Comparison of ENCODE assay signal across 8 mouse cellular contexts in genomic region chr5:19907381-19907982, GRCm38 (mm10).
DNase-seq lines count a peak whose midpoint lies in the region; ATAC-seq and TF ChIP-seq lines count a peak whose summit lies in the region.

No protein-coding gene starts in this region.

- no peaks in the 10 kb centered on the region for H3K9me3 ChIP-seq in kidney, postnatal 0 days (replicated peaks; ENCODE audit: low read length)
- no peaks in the 10 kb centered on the region for H3K9me3 ChIP-seq in embryonic facial prominence, embryonic 11.5 days (replicated peaks; ENCODE audit: control insufficient read depth, low read length)
- H3K9me3 ChIP-seq in intestine, embryonic 14.5 days (ENCODE audit: control insufficient read depth, low read length) = no peaks in the 10 kb centered on the region
- H3K9me3 ChIP-seq in neural tube, embryonic 11.5 days (ENCODE audit: control insufficient read depth, low read length) = no peaks in the 10 kb centered on the region

- peak overlapping the region; percentile 21; the same call in 1 of the 2 replicates for H3K4me3 ChIP-seq in kidney, postnatal 0 days (replicated peaks; ENCODE audit: low read depth, low read length)
- peak overlapping the region; percentile 41 for H3K4me3 ChIP-seq in embryonic facial prominence, embryonic 11.5 days (ENCODE audit: low read depth, low read length)
- H3K4me3 ChIP-seq in intestine, embryonic 14.5 days (ENCODE audit: low read depth, low read length) = peak overlapping the region; percentile 29
- peak overlapping the region; percentile 44 for H3K4me3 ChIP-seq in neural tube, embryonic 11.5 days (ENCODE audit: low read depth, low read length)

- H3K4me1 ChIP-seq in kidney, postnatal 0 days (replicated peaks; ENCODE audit: insufficient read depth, low read length) = peaks cover 8% of the 10 kb centered on the region; the same call in 1 of the 2 replicates
- H3K4me1 ChIP-seq in embryonic facial prominence, embryonic 11.5 days (ENCODE audit: control insufficient read depth, insufficient read depth, low read length) = no peaks in the 10 kb centered on the region
- 0 out of 2 replicates have a peak, but pooled peaks cover 2% of the 10 kb centered on the region for H3K4me1 ChIP-seq in intestine, embryonic 14.5 days (replicated peaks; ENCODE audit: control insufficient read depth, insufficient read depth, low read length)
- no peaks in the 10 kb centered on the region for H3K4me1 ChIP-seq in neural tube, embryonic 11.5 days (ENCODE audit: control insufficient read depth, insufficient read depth, low read length)

- no peak for ATAC-seq in kidney, postnatal 0 days (replicated peaks; ENCODE audit: low FRiP score, low read depth)
- ATAC-seq in embryonic facial prominence, embryonic 11.5 days (replicated peaks; ENCODE audit: insufficient number of reproducible peaks, low FRiP score, low TSS enrichment, low read depth) = no peak
- ATAC-seq in intestine, embryonic 14.5 days (replicated peaks; ENCODE audit: low FRiP score, low TSS enrichment, low read depth) = no peak
- peak; percentile 58 for ATAC-seq in neural tube, embryonic 11.5 days (ENCODE audit: insufficient read depth, low FRiP score, low TSS enrichment)
- ATAC-seq in activated CD4-positive, CD25-positive, alpha-beta regulatory T cell, adult 4 months = no peak

- no peaks in the 10 kb centered on the region for H3K27me3 ChIP-seq in kidney, postnatal 0 days (ENCODE audit: insufficient read depth, low read length)
- H3K27me3 ChIP-seq in embryonic facial prominence, embryonic 11.5 days (ENCODE audit: control insufficient read depth, insufficient read depth, low read length) = no peaks in the 10 kb centered on the region
- H3K27me3 ChIP-seq in intestine, embryonic 14.5 days (replicated peaks; ENCODE audit: control insufficient read depth, insufficient read depth, low read length) = peaks cover 23% of the 10 kb centered on the region
- no peaks in the 10 kb centered on the region for H3K27me3 ChIP-seq in neural tube, embryonic 11.5 days (ENCODE audit: control insufficient read depth, insufficient read depth, low read length)

- intact Hi-C loops in gastrocnemius, postnatal 14 days (cut with DNase I; ENCODE audit: low total_unique reads) = no loop called here

- peak overlapping the region; percentile 57 for H3K4me2 ChIP-seq in kidney, postnatal 0 days (ENCODE audit: low read length)
- peak overlapping the region; percentile 72 for H3K4me2 ChIP-seq in embryonic facial prominence, embryonic 11.5 days (ENCODE audit: low read depth, low read length)
- H3K4me2 ChIP-seq in intestine, embryonic 14.5 days (ENCODE audit: low read length) = peak overlapping the region; percentile 59
- peak overlapping the region; percentile 54 for H3K4me2 ChIP-seq in neural tube, embryonic 11.5 days (ENCODE audit: low read depth)

- H3K36me3 ChIP-seq in kidney, postnatal 0 days (ENCODE audit: insufficient read depth, low read length) = no peaks in the 10 kb centered on the region
- H3K36me3 ChIP-seq in embryonic facial prominence, embryonic 11.5 days (replicated peaks; ENCODE audit: control insufficient read depth, insufficient read depth, low read depth, low read length) = no peaks in the 10 kb centered on the region
- no peaks in the 10 kb centered on the region for H3K36me3 ChIP-seq in intestine, embryonic 14.5 days (ENCODE audit: control insufficient read depth, insufficient read depth, low read length)
- H3K36me3 ChIP-seq in neural tube, embryonic 11.5 days (ENCODE audit: control insufficient read depth, insufficient read depth, low read length) = no peaks in the 10 kb centered on the region

- DNase-seq in kidney, postnatal 0 days (ENCODE audit: low spot score) = no peak
- DNase-seq in kidney, adult 8-10 months = no peak
- peak; percentile 33 for DNase-seq in embryonic facial prominence, embryonic 11.5 days (ENCODE audit: low spot score)
- DNase-seq in intestine, embryonic 14.5 days (ENCODE audit: low spot score) = no peak
- peak; percentile 24 for DNase-seq in neural tube, embryonic 11.5 days (ENCODE audit: low spot score)
- DNase-seq in thymus, postnatal 0 days (ENCODE audit: low spot score) = no peak
- no peak for DNase-seq in gastrocnemius, postnatal 14 days

- H3K27ac ChIP-seq in kidney, postnatal 0 days = no peak overlapping the region
- no peak overlapping the region for H3K27ac ChIP-seq in embryonic facial prominence, embryonic 11.5 days (replicated peaks; ENCODE audit: low read depth, low read length)
- no peak overlapping the region for H3K27ac ChIP-seq in intestine, embryonic 14.5 days (ENCODE audit: low read depth)
- H3K27ac ChIP-seq in neural tube, embryonic 11.5 days (ENCODE audit: low read depth, low read length) = no peak overlapping the region

- 7% methylated on average over 12 of the region's 12 CpGs for WGBS in kidney, postnatal 0 days
- 3% methylated on average over 12 of the region's 12 CpGs for WGBS in embryonic facial prominence, embryonic 11.5 days
- WGBS in intestine, embryonic 14.5 days = 5% methylated on average over 11 of the region's 12 CpGs
- 3% methylated on average over 12 of the region's 12 CpGs for WGBS in neural tube, embryonic 11.5 days

- TF ChIP-seq CTCF in kidney, postnatal 0 days (IDR thresholded peaks at IDR 0.05; ENCODE audit: low read depth) = no peak

- no peak overlapping the region for H3K9ac ChIP-seq in kidney, postnatal 0 days (ENCODE audit: low read depth, low read length)
- H3K9ac ChIP-seq in embryonic facial prominence, embryonic 11.5 days (replicated peaks; ENCODE audit: low read length) = peak overlapping the region; percentile 58
- H3K9ac ChIP-seq in intestine, embryonic 14.5 days (ENCODE audit: low read length) = no peak overlapping the region
- peak overlapping the region; percentile 58 for H3K9ac ChIP-seq in neural tube, embryonic 11.5 days (ENCODE audit: low read length)

Comparison
In these comparisons a context has a peak if more than half of its experiments do, and no peak if none do; other contexts are left out.
1. DNase-seq: peak in embryonic facial prominence, embryonic 11.5 days (single experiment) and neural tube, embryonic 11.5 days (single experiment); none in kidney, postnatal 0 days (single experiment), kidney, adult 8-10 months (0 of 2), intestine, embryonic 14.5 days (single experiment), thymus, postnatal 0 days (single experiment) and gastrocnemius, postnatal 14 days (single experiment).
2. H3K9ac ChIP-seq: peak in embryonic facial prominence, embryonic 11.5 days (single experiment) and neural tube, embryonic 11.5 days (single experiment); none in kidney, postnatal 0 days (single experiment) and intestine, embryonic 14.5 days (single experiment).
3. Peak in every context shown above with its lines, with median percentiles within 50 percentile points of each other: H3K4me2 ChIP-seq and H3K4me3 ChIP-seq.